ENCODE assay signal across 26 mouse cellular contexts in genomic region chr13:58389324-58389951, GRCm38 (mm10). TPM values are rescaled to one million over a fixed set of nuclear protein-coding genes. Genes with fewer than 3 reads are reported as not detected.
A peak's percentile ranks its signal among the peaks of the same experiment; 100 is the strongest.
DNase-seq lines count a peak whose midpoint lies in the region; ATAC-seq and TF ChIP-seq lines count a peak whose summit lies in the region.
"Had no signal": no experiment of that assay in that cellular context is flagged by ENCODE, and none has a peak within 500 bp of the region (broad histone marks: within the 10 kb centered on the region; RNA-seq: fewer than 3 reads in every experiment).

No protein-coding gene starts in this region.

- H3K4me1 ChIP-seq in forebrain, postnatal 0 days (ENCODE audit: insufficient read depth): no peaks in the 10 kb centered on the region; the same call in 1 of the 2 replicates
- peaks cover 5% of the 10 kb centered on the region for H3K4me1 ChIP-seq in forebrain, embryonic 12.5 days
- peaks cover 5% of the 10 kb centered on the region for H3K4me1 ChIP-seq in bone marrow macrophage, adult 2 months (ENCODE audit: control insufficient read depth, insufficient read depth, low read length)
- peaks cover 11% of the 10 kb centered on the region for H3K4me1 ChIP-seq in midbrain, embryonic 10.5 days

- no peak overlapping the region for H3K4me3 ChIP-seq in forebrain, postnatal 0 days (ENCODE audit: low read depth, low read length)
- no peak overlapping the region for H3K4me3 ChIP-seq in forebrain, embryonic 12.5 days (replicated peaks)
- H3K4me3 ChIP-seq in bone marrow macrophage, adult 2 months (ENCODE audit: insufficient read depth, low read length): no peak overlapping the region
- no peak overlapping the region for H3K4me3 ChIP-seq in midbrain, embryonic 10.5 days
- H3K4me3 ChIP-seq: forebrain, embryonic 10.5 days; heart, embryonic 10.5 days; intestine, embryonic 15.5 days; limb, embryonic 12.5 days had no signal

- DNase-seq in forebrain, postnatal 0 days: peak; percentile 21
- DNase-seq in thymus, postnatal 0 days (ENCODE audit: low spot score): peak; percentile 13
- DNase-seq in thymus, postnatal 10 days (ENCODE audit: low spot score in 2 of 2): no peak
- DNase-seq in splenic B cell, adult 2 months (ENCODE audit: low read depth, low spot score): peak; percentile 32
- no peak for DNase-seq in midbrain, embryonic 10.5 days (ENCODE audit: low spot score)
- no peak for DNase-seq in urinary bladder, adult 18-20 months (ENCODE audit: low spot score in 2 of 2)
- DNase-seq: adrenal gland, postnatal 36 days; cerebellum, adult 18-20 months; cerebellum, postnatal 14 days; gastrocnemius, postnatal 36 days; heart, postnatal 4 days; kidney, adult 9 months; kidney, postnatal 36 days; layer of hippocampus, postnatal 36 days; lung, postnatal 10 days; right cerebral cortex, postnatal 14 days; thymus, postnatal 25 days had no signal

- no peak for TF ChIP-seq POLR2A in bone marrow macrophage, adult 2 months (IDR thresholded peaks at IDR 0.05; ENCODE audit: borderline replicate concordance, low read depth, low read length)

- 70% methylated on average over 2 of the region's 2 CpGs for WGBS in forebrain, postnatal 0 days
- WGBS in forebrain, embryonic 12.5 days: 77% methylated on average over 2 of the region's 2 CpGs
- 84% methylated on average over 2 of the region's 2 CpGs for WGBS in midbrain, embryonic 10.5 days

- H3K27me3 ChIP-seq in forebrain, postnatal 0 days (ENCODE audit: insufficient read depth, low read length): no peaks in the 10 kb centered on the region
- H3K27me3 ChIP-seq in forebrain, embryonic 12.5 days: no peaks in the 10 kb centered on the region
- no peaks in the 10 kb centered on the region for H3K27me3 ChIP-seq in splenic B cell, adult 2 months (ENCODE audit: control insufficient read depth, insufficient read depth, low read length, poor library complexity, severe bottlenecking)
- no peaks in the 10 kb centered on the region for H3K27me3 ChIP-seq in midbrain, embryonic 10.5 days (ENCODE audit: low read depth, poor library complexity, severe bottlenecking)
- H3K27me3 ChIP-seq: intestine, embryonic 15.5 days; limb, embryonic 12.5 days had no signal

- no peaks in the 10 kb centered on the region for H3K9me3 ChIP-seq in forebrain, postnatal 0 days (ENCODE audit: low read length)
- H3K9me3 ChIP-seq in forebrain, embryonic 12.5 days: no peaks in the 10 kb centered on the region
- no peaks in the 10 kb centered on the region for H3K9me3 ChIP-seq in midbrain, embryonic 10.5 days (replicated peaks)
- H3K9me3 ChIP-seq: forebrain, embryonic 10.5 days; heart, embryonic 10.5 days; intestine, embryonic 15.5 days; limb, embryonic 12.5 days had no signal

- H3K27ac ChIP-seq in forebrain, postnatal 0 days (ENCODE audit: low read depth, low read length): no peak overlapping the region
- H3K27ac ChIP-seq in forebrain, embryonic 12.5 days: no peak overlapping the region
- H3K27ac ChIP-seq in bone marrow macrophage, adult 2 months (ENCODE audit: insufficient read depth, low read depth, low read length): 0 out of 2 replicates have a peak overlapping the region, but pooled peaks have one; percentile 3
- H3K27ac ChIP-seq in midbrain, embryonic 10.5 days (replicated peaks): no peak overlapping the region
- H3K27ac ChIP-seq: forebrain, embryonic 10.5 days; heart, embryonic 10.5 days; hindbrain, embryonic 14.5 days; intestine, embryonic 15.5 days; limb, embryonic 12.5 days had no signal

- no peak overlapping the region for H3K4me2 ChIP-seq in forebrain, postnatal 0 days (ENCODE audit: low read depth)
- H3K4me2 ChIP-seq in forebrain, embryonic 12.5 days: no peak overlapping the region
- H3K4me2 ChIP-seq: hindbrain, embryonic 14.5 days; intestine, embryonic 15.5 days; limb, embryonic 12.5 days; midbrain, embryonic 11.5 days had no signal

- H3K9ac ChIP-seq in forebrain, postnatal 0 days: no peak overlapping the region
- H3K9ac ChIP-seq in forebrain, embryonic 12.5 days: no peak overlapping the region
- H3K9ac ChIP-seq: hindbrain, embryonic 14.5 days; intestine, embryonic 15.5 days; limb, embryonic 12.5 days had no signal

- TF ChIP-seq CTCF in forebrain, postnatal 0 days (IDR thresholded peaks at IDR 0.05; ENCODE audit: low read depth): no peak
- TF ChIP-seq CTCF in bone marrow macrophage, adult 2 months (IDR thresholded peaks at IDR 0.05; ENCODE audit: low read depth, low read length): no peak

- H3K36me3 ChIP-seq in forebrain, postnatal 0 days (ENCODE audit: insufficient read depth): peaks cover 31% of the 10 kb centered on the region
- H3K36me3 ChIP-seq in forebrain, embryonic 12.5 days (replicated peaks): peaks cover 31% of the 10 kb centered on the region
- H3K36me3 ChIP-seq in splenic B cell, adult 2 months (ENCODE audit: control insufficient read depth, insufficient read depth, low read length, poor library complexity, severe bottlenecking): peaks cover 12% of the 10 kb centered on the region; the same call in 1 of the 2 replicates
- peaks cover 46% of the 10 kb centered on the region for H3K36me3 ChIP-seq in midbrain, embryonic 10.5 days

- 0 out of 2 replicates have a peak, but pooled peaks have one; percentile 6 for ATAC-seq in forebrain, postnatal 0 days
- no peak for ATAC-seq in forebrain, embryonic 12.5 days (ENCODE audit: low FRiP score)
- ATAC-seq: intestine, embryonic 15.5 days had no signal

RNA-seq across cellular contexts. Expression of gene 2210016F16Rik, which starts 4.4 kb away (rescaled TPM):
- 16.0 and 16.8 TPM in 2 replicates for total RNA-seq in forebrain, postnatal 0 days (2014; rRNA removed)
- polyA plus RNA-seq in forebrain, postnatal 0 days (2015; fragmentation: Nextera tagmentation; extraction: Ambion mirVana): 14.2 TPM in 2 replicates
- 25.3 and 28.4 TPM in 2 replicates for polyA plus RNA-seq in forebrain, embryonic 12.5 days (2016; fragmentation: Nextera tagmentation; extraction: Ambion mirVana)
- polyA plus RNA-seq in thymus, postnatal 0 days (2015; fragmentation: Nextera tagmentation; extraction: Ambion mirVana): 45.1 and 45.6 TPM in 2 replicates
- 19.7 and 20.6 TPM in 2 replicates for polyA plus RNA-seq in bone marrow macrophage, adult 2 months (2012; ENCODE audit: insufficient read depth, insufficient read length, missing spikeins)
- polyA plus RNA-seq in midbrain, embryonic 10.5 days (2016; fragmentation: Nextera tagmentation; extraction: Ambion mirVana): 29.1 and 30.1 TPM in 2 replicates

RNA-seq across cellular contexts. Expression of gene Rmi1, which starts 12.6 kb away (rescaled TPM):
- 14.0 and 20.8 TPM in 2 replicates for total RNA-seq in forebrain, postnatal 0 days (2014; rRNA removed)
- polyA plus RNA-seq in forebrain, postnatal 0 days (2015; fragmentation: Nextera tagmentation; extraction: Ambion mirVana): 14.2 and 18.7 TPM in 2 replicates
- 32.3 and 36.1 TPM in 2 replicates for polyA plus RNA-seq in forebrain, embryonic 12.5 days (2016; fragmentation: Nextera tagmentation; extraction: Ambion mirVana)
- 28.5 and 30.5 TPM in 2 replicates for polyA plus RNA-seq in thymus, postnatal 0 days (2015; fragmentation: Nextera tagmentation; extraction: Ambion mirVana)
- polyA plus RNA-seq in bone marrow macrophage, adult 2 months (2012; ENCODE audit: insufficient read depth, insufficient read length, missing spikeins): 25.1 and 25.4 TPM in 2 replicates
- polyA plus RNA-seq in midbrain, embryonic 10.5 days (2016; fragmentation: Nextera tagmentation; extraction: Ambion mirVana): 27.4 and 31.2 TPM in 2 replicates

RNA-seq across cellular contexts. Expression of gene Hnrnpk, which starts 13.7 kb away (rescaled TPM):
- 737 and 787 TPM in 2 replicates for total RNA-seq in forebrain, postnatal 0 days (2014; rRNA removed)
- 1,083 and 1,166 TPM in 2 replicates for polyA plus RNA-seq in forebrain, postnatal 0 days (2015; fragmentation: Nextera tagmentation; extraction: Ambion mirVana)
- polyA plus RNA-seq in forebrain, embryonic 12.5 days (2016; fragmentation: Nextera tagmentation; extraction: Ambion mirVana): 2,341 and 2,520 TPM in 2 replicates
- 1,350 and 1,444 TPM in 2 replicates for polyA plus RNA-seq in thymus, postnatal 0 days (2015; fragmentation: Nextera tagmentation; extraction: Ambion mirVana)
- polyA plus RNA-seq in bone marrow macrophage, adult 2 months (2012; ENCODE audit: insufficient read depth, insufficient read length, missing spikeins): 846 and 879 TPM in 2 replicates
- 2,221 and 2,293 TPM in 2 replicates for polyA plus RNA-seq in midbrain, embryonic 10.5 days (2016; fragmentation: Nextera tagmentation; extraction: Ambion mirVana)

RNA-seq across cellular contexts. Expression of gene Kif27, which starts 30.5 kb away (rescaled TPM):
- total RNA-seq in forebrain, postnatal 0 days (2014; rRNA removed): 2.3 and 5.2 TPM in 2 replicates
- 0.82 and 2.0 TPM in 2 replicates for polyA plus RNA-seq in forebrain, postnatal 0 days (2015; fragmentation: Nextera tagmentation; extraction: Ambion mirVana)
- polyA plus RNA-seq in forebrain, embryonic 12.5 days (2016; fragmentation: Nextera tagmentation; extraction: Ambion mirVana): 1.7 TPM in 2 replicates
- polyA plus RNA-seq in thymus, postnatal 0 days (2015; fragmentation: Nextera tagmentation; extraction: Ambion mirVana): 0.04 and 0.09 TPM in 2 replicates
- polyA plus RNA-seq in bone marrow macrophage, adult 2 months (2012; ENCODE audit: insufficient read depth, insufficient read length, missing spikeins): not detected in 2 replicates
- 0.78 and 0.98 TPM in 2 replicates for polyA plus RNA-seq in midbrain, embryonic 10.5 days (2016; fragmentation: Nextera tagmentation; extraction: Ambion mirVana)
- total RNA-seq: gastrocnemius, postnatal 36 days; neutrophil, adult 5-6 weeks had no signal

Comparison
In these comparisons a context has a peak if more than half of its experiments do, and no peak if none do; other contexts are left out.
1. DNase-seq: peak in forebrain, postnatal 0 days (single experiment), thymus, postnatal 0 days (single experiment) and splenic B cell, adult 2 months (single experiment); none in thymus, postnatal 10 days (0 of 2), midbrain, embryonic 10.5 days (single experiment) and urinary bladder, adult 18-20 months (0 of 2).